Mouse (Mus musculus): ENCODE measurements around the gene Olfr218.
"Not testable (repeated sequence)": the region's sequence is repeated elsewhere in the genome, so short reads cannot be mapped to it uniquely, and the experiment has no call there.

The Olfr218 gene

GRCm38 (mm10) chr1:173197508-173197907, at the start of gene Olfr218:
Gene Olfr218, plus strand, starts transcription at chr1:173197808.
- no peak for DNase-seq (ENCODE audit: low spot score in 2 of 2)

GRCm38 (mm10) chr1:173174154-173174842, 23.3 kb upstream of the Olfr218 start:
- no peak for DNase-seq (ENCODE audit: low spot score in 2 of 2)

- DNase-seq (ENCODE audit: low spot score in 2 of 2): no peak
Observed at GRCm38 (mm10) chr1:173190540-173190939, 7.1 kb upstream of the Olfr218 start, which contains the start of gene Olfr1406. Gene Olfr1406, minus strand, starts transcription at chr1:173190640.

- DNase-seq (ENCODE audit: low spot score in 2 of 2): no peak
Observed at GRCm38 (mm10) chr1:173192059-173192458, 5.5 kb upstream of the Olfr218 start.

- DNase-seq (ENCODE audit: low spot score in 2 of 2): no peak
Observed at GRCm38 (mm10) chr1:173196359-173196758, 1.2 kb upstream of the Olfr218 start.

- no peak for DNase-seq (ENCODE audit: low spot score in 2 of 2)
Observed at GRCm38 (mm10) chr1:173212092-173212491, 14.5 kb downstream of the Olfr218 start, which contains the start of gene Olfr1404. Gene Olfr1404, plus strand, starts transcription at chr1:173212392.

- no peak for DNase-seq (ENCODE audit: low spot score in 2 of 2)
Observed at GRCm38 (mm10) chr1:173216481-173216880, 18.9 kb downstream of the Olfr218 start.

GRCm38 (mm10) chr1:173227081-173227480, 29.5 kb downstream of the Olfr218 start, which contains the start of gene Fcer1a:
Gene Fcer1a, minus strand, starts transcription at chr1:173227214.
- no peak for DNase-seq (ENCODE audit: low spot score in 2 of 2)

GRCm38 (mm10) chr1:173237004-173237403, 39.4 kb downstream of the Olfr218 start:
- not testable (repeated sequence) for DNase-seq (ENCODE audit: low spot score in 2 of 2)

- no peak for DNase-seq (ENCODE audit: low spot score in 2 of 2)
Observed at GRCm38 (mm10) chr1:173249888-173250287, 52.3 kb downstream of the Olfr218 start.

All from frontal cortex, postnatal 25 days (tissue).